Mouse (Mus musculus) stomach, embryonic 16.5 days (tissue): Measurements from ENCODE around the gene Mn1. TPM values are rescaled to one million over a fixed set of nuclear protein-coding genes. Genes with fewer than 3 reads are reported as not detected.
A peak's percentile ranks its signal among the peaks of the same experiment; 100 is the strongest.

ENCODE experiments used
- ATAC-seq: fragments of 200-750 bp; cut with Nextera tagmentation; 2 replicates; pipeline ENCODE4 v1.8.0; 2017; ENCODE audit warnings: moderate number of reproducible peaks, moderate TSS enrichment; ENCODE audit not compliant: insufficient read depth, low FRiP score
- H3K27ac ChIP-seq: fragments of 300-500 bp; sonication (generic); 2 replicates; pipeline ENCODE4 v1.5.1; 2014; ENCODE audit warnings: low read length
- H3K27me3 ChIP-seq: fragments of 300-500 bp; sonication (generic); 2 replicates; pipeline ENCODE4 v1.6.1; 2014; ENCODE audit warnings: low read length, control low read depth, mixed read lengths; ENCODE audit not compliant: control insufficient read depth, insufficient read depth
- H3K36me3 ChIP-seq: fragments of 300-500 bp; sonication (generic); 2 replicates; pipeline ENCODE4 v1.6.1; 2014; ENCODE audit warnings: low read length; ENCODE audit not compliant: control insufficient read depth, insufficient read depth
- H3K4me1 ChIP-seq: fragments of 300-500 bp; sonication (generic); 2 replicates; pipeline ENCODE4 v1.6.1; 2014; ENCODE audit warnings: low read length, control low read depth, mixed read lengths; ENCODE audit not compliant: control insufficient read depth, insufficient read depth
- H3K4me2 ChIP-seq: fragments of 300-500 bp; sonication (generic); 2 replicates; pipeline ENCODE4 v1.6.1; 2014; ENCODE audit warnings: low read depth, low read length, mixed read lengths
- H3K4me3 ChIP-seq: fragments of 300-500 bp; sonication (generic); replicated peaks from 2 replicates; pipeline ENCODE4 v1.5.1; 2014; ENCODE audit warnings: mild to moderate bottlenecking, low read length
- H3K9ac ChIP-seq: fragments of 300-500 bp; sonication (generic); 2 replicates; pipeline ENCODE4 v1.6.1; 2014; ENCODE audit warnings: low read length
- H3K9me3 ChIP-seq: fragments of 300-500 bp; sonication (generic); replicated peaks from 2 replicates; pipeline ENCODE4 v1.6.1; 2016; ENCODE audit warnings: low read length, control low read depth; ENCODE audit not compliant: control insufficient read depth
- WGBS: fragments of 180-500 bp; shearing (Covaris S2); extraction: QIAGEN DNeasy Blood & Tissue Kit; methylation state at CpG from one replicate; pipeline ENCODE4 v1.1.7; 2014; 5-methylcytosine and 5-hydroxymethylcytosine counted together
- polyA plus RNA-seq: library from polyadenylated mRNA; unstranded; fragments of >200 nt; fragmentation: Nextera tagmentation; extraction: Ambion mirVana; gene quantifications from 2 replicates; pipeline ENCODE4 v1.2.1, GENCODE M21; 2015

Mn1 gene
- polyA plus RNA-seq, 1 experiment from 2014 or later, result 11.1 TPM

DNA sequence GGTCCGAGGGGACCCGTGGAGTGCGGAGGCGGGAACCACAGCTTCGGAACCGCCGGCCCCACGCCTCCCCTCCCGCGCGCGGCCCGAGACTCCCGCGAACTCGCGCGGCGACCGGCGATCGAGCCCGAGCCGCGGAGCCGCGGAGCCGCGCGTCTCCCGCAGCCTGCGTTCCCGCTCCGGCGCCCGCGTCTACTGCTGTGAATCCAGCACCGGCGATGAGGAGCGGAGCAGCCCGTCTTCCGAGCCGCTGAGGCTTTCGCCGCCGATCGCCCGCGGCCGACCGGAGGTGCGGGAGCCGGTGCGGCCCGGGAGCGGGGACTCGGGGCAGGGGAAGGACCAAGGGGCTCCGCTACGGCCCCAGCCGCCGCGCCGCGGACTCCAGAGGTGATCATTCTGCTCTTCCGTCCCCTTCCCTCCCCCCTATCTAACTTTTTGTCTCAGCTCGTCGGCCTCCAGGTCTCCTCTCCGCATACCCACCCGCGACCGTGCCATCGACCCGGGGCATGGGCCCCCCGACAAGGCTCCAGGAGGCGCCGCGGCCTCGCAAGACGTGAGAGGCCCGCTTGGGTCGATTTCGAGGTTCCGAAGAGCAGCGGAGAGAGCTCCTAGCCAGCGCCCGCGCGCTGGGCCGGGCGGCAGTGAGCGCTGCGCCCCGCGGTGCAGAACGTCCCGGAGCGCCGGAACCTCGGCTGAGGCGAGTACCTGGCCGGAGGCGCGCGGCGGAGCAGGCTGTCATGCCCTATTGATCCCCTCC lies 393 bp downstream of the Mn1 start:
- H3K9me3 ChIP-seq, result no peaks in the 10 kb centered on the region
- no peaks in the 10 kb centered on the region for H3K36me3 ChIP-seq
- peak overlapping the region; percentile 81 for H3K27ac ChIP-seq
- H3K4me2 ChIP-seq, result peak overlapping the region; percentile 92
- under 1% methylated on average over 102 of the region's 105 CpGs for WGBS
- ATAC-seq, result no peak
- H3K9ac ChIP-seq, result peak overlapping the region; percentile 92
- peak overlapping the region; percentile 77 for H3K4me3 ChIP-seq
- H3K27me3 ChIP-seq, result peaks cover 21% of the 10 kb centered on the region
- peaks cover 37% of the 10 kb centered on the region for H3K4me1 ChIP-seq

DNA sequence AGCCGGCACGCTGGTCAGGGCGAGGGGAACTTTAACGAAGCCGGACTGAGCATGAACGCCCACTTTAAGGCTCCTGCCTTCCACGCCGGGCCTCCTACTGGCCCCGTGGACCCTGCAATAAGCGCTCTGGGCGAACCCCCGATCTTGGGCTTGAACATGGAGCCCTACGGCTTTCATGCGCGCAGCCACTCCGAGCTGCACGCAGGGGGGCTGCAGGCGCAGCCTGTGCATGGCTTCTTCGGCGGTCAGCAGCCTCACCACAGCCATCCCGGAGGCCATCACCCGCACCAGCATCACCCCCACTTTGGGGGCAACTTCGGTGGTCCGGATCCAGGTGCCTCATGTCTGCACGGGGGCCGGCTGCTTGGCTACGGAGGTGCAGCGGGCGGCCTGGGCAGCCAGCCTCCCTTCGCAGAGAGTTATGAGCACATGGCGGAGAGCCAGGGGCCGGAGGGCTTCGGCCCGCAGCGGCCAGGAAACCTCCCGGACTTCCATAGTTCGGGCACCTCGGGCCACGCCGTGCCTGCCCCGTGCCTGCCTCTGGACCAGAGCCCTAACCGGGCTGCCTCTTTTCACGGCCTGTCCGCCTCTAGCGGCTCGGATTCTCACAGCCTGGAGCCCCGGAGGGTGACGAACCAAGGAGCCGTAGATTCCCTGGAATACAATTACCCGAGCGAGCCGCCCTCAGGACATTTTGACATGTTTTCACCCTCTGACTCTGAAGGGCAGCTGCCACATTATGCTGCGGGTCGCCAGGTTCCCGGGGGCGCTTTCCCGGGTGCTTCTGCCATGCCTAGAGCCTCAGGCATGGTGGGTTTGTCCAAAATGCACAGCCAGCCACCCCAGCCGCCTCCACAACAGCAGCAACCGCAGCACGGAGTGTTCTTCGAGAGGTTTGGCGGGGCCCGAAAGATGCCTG lies 1.3 kb downstream of the Mn1 start:
- Histone ChIP-seq H3K9me3 (no peaks in the 10 kb centered on the region), H3K4me3 (peak overlapping the region; percentile 77), H3K36me3 (no peaks in the 10 kb centered on the region), H3K4me2 (peak overlapping the region; percentile 92), H3K27me3 (peaks cover 21% of the 10 kb centered on the region), H3K9ac (peak overlapping the region; percentile 92), H3K27ac (peak overlapping the region; percentile 17; the same call in 1 of the 2 replicates), H3K4me1 (peaks cover 37% of the 10 kb centered on the region)
- WGBS, result 4% methylated on average over 63 of the region's 63 CpGs
- ATAC-seq, result no peak

DNA sequence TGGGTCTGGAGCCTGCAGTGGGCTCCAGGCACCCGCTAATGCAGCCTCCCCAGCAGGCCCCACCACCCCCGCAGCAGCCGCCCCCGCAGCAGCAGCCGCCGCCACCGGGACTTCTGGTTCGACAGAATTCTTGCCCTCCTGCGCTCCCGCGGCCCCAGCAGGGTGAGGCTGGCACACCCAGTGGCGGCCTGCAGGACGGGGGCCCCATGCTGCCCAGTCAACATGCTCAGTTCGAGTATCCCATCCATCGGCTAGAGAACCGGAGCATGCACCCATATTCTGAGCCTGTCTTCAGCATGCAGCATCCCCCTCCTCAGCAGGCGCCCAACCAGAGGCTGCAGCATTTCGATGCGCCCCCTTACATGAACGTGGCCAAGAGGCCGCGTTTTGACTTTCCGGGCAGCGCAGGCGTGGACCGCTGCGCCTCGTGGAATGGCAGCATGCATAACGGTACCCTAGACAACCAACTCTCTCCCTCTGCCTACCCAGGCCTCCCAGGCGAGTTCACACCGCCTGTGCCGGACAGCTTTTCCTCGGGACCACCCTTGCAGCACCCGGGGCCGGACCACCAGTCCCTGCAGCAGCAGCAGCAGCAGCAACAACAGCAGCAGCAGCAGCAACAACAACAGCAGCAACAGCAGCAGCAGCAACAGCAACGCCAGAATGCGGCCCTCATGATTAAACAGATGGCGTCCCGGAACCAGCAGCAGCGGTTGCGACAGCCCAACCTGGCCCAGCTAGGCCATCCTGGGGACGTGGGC lies 2.1 kb downstream of the Mn1 start:
- peak overlapping the region; percentile 17; the same call in 1 of the 2 replicates for H3K27ac ChIP-seq
- peaks cover 21% of the 10 kb centered on the region for H3K27me3 ChIP-seq
- ATAC-seq, result no peak
- H3K4me3 ChIP-seq, result peak overlapping the region; percentile 77
- H3K9me3 ChIP-seq, result no peaks in the 10 kb centered on the region
- H3K9ac ChIP-seq, result peak overlapping the region; percentile 92
- peak overlapping the region; percentile 92 for H3K4me2 ChIP-seq
- no peaks in the 10 kb centered on the region for H3K36me3 ChIP-seq
- 13% methylated on average over 42 of the region's 42 CpGs for WGBS
- H3K4me1 ChIP-seq, result peaks cover 42% of the 10 kb centered on the region

DNA sequence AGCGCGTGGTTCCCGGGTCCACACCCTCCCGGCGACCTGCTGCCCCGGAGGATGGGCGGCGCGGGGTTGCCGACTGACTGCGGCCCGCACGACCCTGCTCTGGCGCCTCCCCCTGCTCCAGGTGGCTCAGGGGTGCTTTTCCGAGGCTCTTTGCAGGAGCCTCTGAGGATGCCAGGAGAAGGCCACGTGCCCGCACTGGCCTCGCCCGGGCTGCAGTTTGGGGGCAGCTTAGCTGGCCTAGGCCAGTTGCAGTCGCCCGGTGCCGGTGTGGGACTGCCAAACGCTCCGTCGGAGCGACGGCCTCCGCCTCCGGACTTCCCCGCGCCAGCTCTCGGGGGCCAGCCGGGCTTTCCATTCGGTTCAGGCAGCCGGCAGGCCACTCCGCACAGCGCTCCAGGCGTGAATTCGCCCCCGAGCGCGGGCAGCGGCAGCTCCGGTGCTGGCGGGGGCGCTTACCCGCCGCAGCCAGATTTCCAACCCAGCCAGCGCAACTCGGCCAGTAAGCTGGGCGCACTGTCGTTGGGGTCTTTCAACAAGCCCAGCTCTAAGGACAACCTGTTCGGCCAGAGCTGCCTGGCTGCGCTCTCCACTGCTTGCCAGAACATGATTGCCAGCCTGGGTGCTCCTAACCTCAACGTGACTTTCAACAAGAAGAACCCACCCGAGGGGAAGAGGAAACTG lies 3.0 kb downstream of the Mn1 start:
- Histone ChIP-seq H3K9me3 (no peaks in the 10 kb centered on the region), H3K4me2 (peak overlapping the region; percentile 92), H3K4me3 (peak overlapping the region; percentile 77), H3K36me3 (no peaks in the 10 kb centered on the region), H3K4me1 (peaks cover 38% of the 10 kb centered on the region), H3K27me3 (peaks cover 21% of the 10 kb centered on the region), H3K27ac (no peak overlapping the region), H3K9ac (peak overlapping the region; percentile 92)
- no peak for ATAC-seq
- 13% methylated on average over 56 of the region's 56 CpGs for WGBS

DNA sequence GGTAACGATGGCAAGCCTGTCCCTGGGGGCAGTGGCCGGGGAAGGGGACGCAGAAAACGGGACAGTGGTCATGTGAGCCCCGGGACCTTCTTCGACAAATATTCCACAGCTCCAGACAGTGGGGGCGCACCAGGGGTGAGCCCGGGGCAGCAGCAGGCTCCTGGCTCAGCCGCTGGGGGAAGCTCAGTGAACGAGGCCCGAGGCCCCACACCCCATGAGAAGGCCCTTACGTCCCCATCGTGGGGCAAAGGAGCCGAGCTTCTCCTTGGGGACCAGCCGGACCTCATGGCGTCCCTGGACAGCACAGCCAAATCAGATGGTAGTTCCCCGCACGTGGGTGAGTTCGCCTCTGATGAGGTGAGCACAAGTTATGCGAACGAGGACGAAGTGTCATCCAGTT lies 3.7 kb downstream of the Mn1 start:
- Histone ChIP-seq H3K27me3 (peaks cover 21% of the 10 kb centered on the region), H3K9ac (peak overlapping the region; percentile 92), H3K9me3 (no peaks in the 10 kb centered on the region), H3K4me1 (peaks cover 37% of the 10 kb centered on the region), H3K4me2 (peak overlapping the region; percentile 92), H3K36me3 (no peaks in the 10 kb centered on the region), H3K27ac (no peak overlapping the region), H3K4me3 (peak overlapping the region; percentile 77)
- WGBS, result 69% methylated on average over 22 of the region's 22 CpGs
- ATAC-seq, result no peak

DNA sequence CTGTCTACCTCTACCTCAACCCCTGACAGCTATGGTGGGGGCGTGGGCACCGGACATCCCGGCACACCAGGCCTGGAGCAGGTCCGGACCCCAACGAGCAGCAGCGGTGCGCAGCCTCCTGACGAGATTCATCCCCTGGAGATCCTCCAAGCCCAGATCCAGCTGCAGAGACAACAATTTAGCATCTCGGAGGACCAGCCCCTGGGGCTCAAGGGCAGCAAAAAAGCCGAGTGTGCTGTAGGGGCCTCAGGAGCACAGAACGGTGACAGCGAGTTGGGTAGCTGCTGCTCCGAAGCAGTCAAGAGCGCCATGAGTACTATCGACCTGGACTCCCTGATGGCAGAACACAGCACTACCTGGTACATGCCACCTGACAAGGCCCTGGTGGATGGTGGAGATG lies 4.3 kb downstream of the Mn1 start:
- H3K4me2 ChIP-seq, result peak overlapping the region; percentile 92
- H3K4me3 ChIP-seq, result peak overlapping the region; percentile 77
- 68% methylated on average over 15 of the region's 15 CpGs for WGBS
- H3K4me1 ChIP-seq, result peaks cover 43% of the 10 kb centered on the region
- H3K9ac ChIP-seq, result peak overlapping the region; percentile 58; the same call in 1 of the 2 replicates
- no peaks in the 10 kb centered on the region for H3K36me3 ChIP-seq
- H3K9me3 ChIP-seq, result no peaks in the 10 kb centered on the region
- no peak for ATAC-seq
- H3K27me3 ChIP-seq, result peaks cover 21% of the 10 kb centered on the region
- no peak overlapping the region for H3K27ac ChIP-seq

DNA sequence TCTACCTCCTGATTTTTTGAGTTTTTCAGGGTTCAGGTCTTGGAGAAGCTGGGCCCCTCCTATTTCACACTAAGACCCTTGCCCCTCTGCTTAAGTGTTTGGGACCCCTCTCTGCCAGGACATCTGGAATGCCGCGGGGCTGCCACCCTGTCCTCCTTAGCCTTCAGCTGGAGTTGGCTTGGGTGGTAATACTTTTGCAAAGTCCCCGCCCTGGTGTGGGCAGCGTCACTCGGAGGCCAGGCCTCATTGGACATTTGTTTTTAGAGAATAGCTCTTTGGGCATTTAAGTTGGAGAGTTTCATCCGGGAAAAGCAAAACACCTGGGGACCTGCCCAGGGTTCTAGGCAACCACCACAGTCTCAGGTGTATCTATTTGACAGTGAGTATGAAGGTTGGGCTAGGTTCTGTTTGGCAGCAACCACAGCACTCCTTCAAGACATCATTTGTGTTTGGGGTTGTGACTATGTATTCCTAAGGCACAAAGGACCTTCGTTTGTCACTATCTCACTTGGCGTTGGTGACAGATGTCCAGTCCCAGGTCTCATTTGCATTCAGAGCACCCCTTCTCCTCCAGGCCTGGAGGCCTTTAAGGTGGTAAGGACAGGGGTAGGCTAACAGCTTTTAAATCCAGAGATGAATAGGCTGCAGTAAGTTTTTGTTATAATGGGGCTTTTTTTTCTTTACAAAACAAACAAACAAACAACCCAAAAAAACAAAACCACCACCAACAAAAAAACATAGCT lies 5.1 kb downstream of the Mn1 start:
- H3K9me3 ChIP-seq, result no peaks in the 10 kb centered on the region
- H3K9ac ChIP-seq, result peak overlapping the region; percentile 58
- no peak for ATAC-seq
- peak overlapping the region; percentile 77 for H3K4me3 ChIP-seq
- no peak overlapping the region for H3K27ac ChIP-seq
- WGBS, result 65% methylated on average over 8 of the region's 8 CpGs
- peaks cover 47% of the 10 kb centered on the region for H3K4me1 ChIP-seq
- H3K36me3 ChIP-seq, result no peaks in the 10 kb centered on the region
- H3K27me3 ChIP-seq, result peaks cover 21% of the 10 kb centered on the region
- H3K4me2 ChIP-seq, result peak overlapping the region; percentile 92

DNA sequence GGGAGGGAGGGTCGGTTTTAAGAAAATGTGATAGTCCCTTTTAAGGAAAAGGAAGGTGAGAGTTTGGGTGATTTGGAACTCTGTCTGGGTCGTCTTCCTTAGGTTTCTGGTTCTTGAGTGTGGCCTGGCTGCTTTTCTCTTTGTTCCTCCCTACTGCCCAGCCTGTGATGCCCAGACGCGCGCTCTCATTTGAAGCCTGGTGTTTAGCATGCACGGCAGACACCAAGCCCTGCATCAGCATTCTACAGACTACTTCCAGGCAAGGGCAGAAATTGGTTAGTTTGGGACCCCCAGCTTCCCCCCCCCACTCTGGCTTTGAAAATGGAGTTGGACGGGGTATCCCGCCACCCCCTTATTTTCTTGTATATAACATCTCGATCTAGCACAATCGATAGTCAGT lies 5.8 kb downstream of the Mn1 start:
- Histone ChIP-seq H3K27me3 (peaks cover 21% of the 10 kb centered on the region), H3K9ac (peak overlapping the region; percentile 4; the same call in 1 of the 2 replicates)
- 63% methylated on average over 10 of the region's 10 CpGs for WGBS

More for the DNA sequence above, 5.8 kb downstream of the Mn1 start:
- Histone ChIP-seq H3K36me3 (no peaks in the 10 kb centered on the region), H3K27ac (no peak overlapping the region), H3K4me3 (peak overlapping the region; percentile 77), H3K9me3 (no peaks in the 10 kb centered on the region), H3K4me2 (peak overlapping the region; percentile 92), H3K4me1 (peaks cover 50% of the 10 kb centered on the region)
- no peak for ATAC-seq
